Mouse (Mus musculus) hindbrain, embryonic 11.5 days (tissue): ENCODE data around the gene Mdfic. TPM values are rescaled to one million over a fixed set of nuclear protein-coding genes. Genes with fewer than 3 reads are reported as not detected.

ENCODE experiments used
- ATAC-seq: fragments of 200-750 bp; cut with Nextera tagmentation; 2 replicates; pipeline ENCODE4 v1.8.0; 2017; ENCODE audit warnings: mild to moderate bottlenecking, moderate TSS enrichment, moderate library complexity; ENCODE audit not compliant: low FRiP score
- DNase-seq: peaks from one replicate; pipeline ENCODE4 v3.0.0-alpha.2; 2015; ENCODE audit warnings: low spot score
- H3K27ac ChIP-seq: fragments of 300-500 bp; sonication (generic); 2 replicates; pipeline ENCODE4 v1.5.1; 2014; ENCODE audit warnings: mild to moderate bottlenecking, low read depth, low read length
- H3K27me3 ChIP-seq: fragments of 300-500 bp; sonication (generic); 2 replicates; pipeline ENCODE4 v1.6.1; 2014; ENCODE audit warnings: mild to moderate bottlenecking, low read length, moderate library complexity, mixed read lengths; ENCODE audit not compliant: control insufficient read depth, insufficient read depth
- H3K36me3 ChIP-seq: fragments of 300-500 bp; sonication (generic); 2 replicates; pipeline ENCODE4 v1.6.1; 2014; ENCODE audit warnings: mild to moderate bottlenecking, low read length, moderate library complexity, mixed read lengths; ENCODE audit not compliant: control insufficient read depth, insufficient read depth
- H3K4me1 ChIP-seq: fragments of 300-500 bp; sonication (generic); replicated peaks from 2 replicates; pipeline ENCODE4 v1.6.1; 2014; ENCODE audit warnings: low read length, mixed read lengths; ENCODE audit not compliant: control insufficient read depth, insufficient read depth
- H3K4me2 ChIP-seq: fragments of 300-500 bp; sonication (generic); replicated peaks from 2 replicates; pipeline ENCODE4 v1.6.1; 2014; ENCODE audit warnings: mild to moderate bottlenecking, low read depth, low read length
- H3K4me3 ChIP-seq: fragments of 300-500 bp; sonication (generic); 2 replicates; pipeline ENCODE4 v1.5.1; 2014; ENCODE audit warnings: low read depth, low read length
- H3K9ac ChIP-seq: fragments of 300-500 bp; sonication (generic); 2 replicates; pipeline ENCODE4 v1.6.1; 2014; ENCODE audit warnings: low read depth, low read length
- H3K9me3 ChIP-seq: fragments of 300-500 bp; sonication (generic); 2 replicates; pipeline ENCODE4 v1.6.1; 2016; ENCODE audit warnings: low read length; ENCODE audit not compliant: control insufficient read depth
- WGBS: fragments of 180-500 bp; shearing (Covaris S2); extraction: QIAGEN DNeasy Blood & Tissue Kit; methylation state at CpG from one replicate; pipeline ENCODE4 v1.1.7; 2014; 5-methylcytosine and 5-hydroxymethylcytosine counted together
- polyA plus RNA-seq: library from polyadenylated mRNA; unstranded; fragments of >200 nt; fragmentation: Nextera tagmentation; extraction: Ambion mirVana; gene quantifications from 2 replicates; pipeline ENCODE4 v1.2.1, GENCODE M21; 2014

The Mdfic gene
- polyA plus RNA-seq, 1 experiment from 2014 or later, result 4.8 TPM

GRCm38 (mm10) chr6:15760750-15761149 lies 40.3 kb downstream of the Mdfic start:
- Histone ChIP-seq H3K4me1 (no peaks in the 10 kb centered on the region), H3K27me3 (no peaks in the 10 kb centered on the region), H3K36me3 (no peaks in the 10 kb centered on the region), H3K27ac (no peak overlapping the region), H3K9ac (no peak overlapping the region), H3K4me2 (no peak overlapping the region), H3K9me3 (no peaks in the 10 kb centered on the region), H3K4me3 (no peak overlapping the region)
- no peak for ATAC-seq
- 52% methylated on average over 6 of the region's 6 CpGs for WGBS
- DNase-seq, result no peak

- no peak for ATAC-seq
- WGBS, result 83% methylated on average over 7 of the region's 7 CpGs
- DNase-seq, result no peak
- Histone ChIP-seq H3K36me3 (no peaks in the 10 kb centered on the region), H3K9ac (no peak overlapping the region), H3K4me3 (no peak overlapping the region), H3K27ac (no peak overlapping the region), H3K4me1 (no peaks in the 10 kb centered on the region), H3K27me3 (no peaks in the 10 kb centered on the region), H3K9me3 (no peaks in the 10 kb centered on the region), H3K4me2 (no peak overlapping the region)
Observed at GRCm38 (mm10) chr6:15764039-15764438, 43.6 kb downstream of the Mdfic start.

DNA sequence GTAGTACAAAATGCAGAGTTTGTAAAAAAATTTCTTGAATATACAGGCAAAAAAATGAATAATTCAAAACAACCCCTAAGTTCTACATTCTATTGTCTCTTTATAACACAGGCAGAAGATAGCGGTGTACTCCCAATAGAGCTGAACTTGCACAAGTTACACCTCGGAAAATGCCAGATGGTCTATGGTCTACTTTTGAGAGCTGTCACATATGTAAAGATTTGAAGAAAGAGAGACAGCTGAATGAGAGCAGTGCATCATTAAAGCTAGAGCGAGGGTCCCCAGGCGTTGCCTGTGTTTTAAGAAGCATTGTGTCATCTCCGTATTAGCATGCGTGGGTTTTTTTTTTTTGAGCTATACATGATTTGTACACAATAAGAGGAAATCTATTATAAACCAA lies 47.0 kb downstream of the Mdfic start:
- H3K27ac ChIP-seq, result no peak overlapping the region
- 67% methylated on average over 6 of the region's 6 CpGs for WGBS
- no peaks in the 10 kb centered on the region for H3K36me3 ChIP-seq
- no peaks in the 10 kb centered on the region for H3K27me3 ChIP-seq
- DNase-seq, result no peak
- ATAC-seq, result peak; percentile 45; the same call in 1 of the 2 replicates
- H3K9me3 ChIP-seq, result no peaks in the 10 kb centered on the region
- no peak overlapping the region for H3K4me2 ChIP-seq
- no peak overlapping the region for H3K4me3 ChIP-seq
- no peak overlapping the region for H3K9ac ChIP-seq
- no peaks in the 10 kb centered on the region for H3K4me1 ChIP-seq

GRCm38 (mm10) chr6:15770128-15770527 lies 49.7 kb downstream of the Mdfic start:
- H3K9me3 ChIP-seq, result no peaks in the 10 kb centered on the region
- H3K36me3 ChIP-seq, result no peaks in the 10 kb centered on the region
- H3K4me1 ChIP-seq, result no peaks in the 10 kb centered on the region
- no peaks in the 10 kb centered on the region for H3K27me3 ChIP-seq
- 83% methylated on average over 8 of the region's 8 CpGs for WGBS
- ATAC-seq (no peak), DNase-seq (no peak)
- H3K27ac ChIP-seq, result no peak overlapping the region
- H3K9ac ChIP-seq, result no peak overlapping the region
- no peak overlapping the region for H3K4me3 ChIP-seq
- no peak overlapping the region for H3K4me2 ChIP-seq

DNA sequence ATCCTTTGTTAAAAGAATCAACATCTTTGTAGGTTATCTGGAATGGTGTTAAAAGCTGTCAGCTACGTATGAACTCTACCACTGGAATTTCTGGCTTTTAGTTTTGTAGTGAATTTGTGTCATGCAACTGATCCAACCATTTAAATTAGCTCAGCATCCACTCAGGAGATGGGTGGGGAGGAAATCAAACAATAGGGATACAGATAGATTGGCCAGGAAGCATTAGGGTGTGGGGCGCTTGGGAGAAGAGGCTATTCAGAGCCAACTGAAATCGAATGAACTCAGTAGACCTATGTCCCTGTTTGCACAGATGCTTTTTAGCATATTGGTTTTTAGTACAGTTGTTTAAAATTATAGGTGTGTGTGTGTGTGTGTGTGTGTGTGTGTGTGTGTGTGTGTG lies 56.6 kb downstream of the Mdfic start:
- no peak for ATAC-seq
- no peaks in the 10 kb centered on the region for H3K9me3 ChIP-seq
- H3K4me3 ChIP-seq, result no peak overlapping the region
- no peaks in the 10 kb centered on the region for H3K27me3 ChIP-seq
- no peaks in the 10 kb centered on the region for H3K4me1 ChIP-seq
- no peak for DNase-seq
- 94% methylated on average over 3 of the region's 3 CpGs for WGBS
- H3K36me3 ChIP-seq, result no peaks in the 10 kb centered on the region
- no peak overlapping the region for H3K4me2 ChIP-seq
- H3K27ac ChIP-seq, result no peak overlapping the region
- H3K9ac ChIP-seq, result no peak overlapping the region

GRCm38 (mm10) chr6:15780127-15780526 lies 59.7 kb downstream of the Mdfic start:
- Histone ChIP-seq H3K9ac (no peak overlapping the region), H3K4me2 (no peak overlapping the region), H3K27me3 (no peaks in the 10 kb centered on the region), H3K9me3 (no peaks in the 10 kb centered on the region), H3K4me3 (no peak overlapping the region), H3K36me3 (no peaks in the 10 kb centered on the region), H3K4me1 (no peaks in the 10 kb centered on the region), H3K27ac (no peak overlapping the region)
- ATAC-seq, result no peak
- DNase-seq, result no peak

DNA sequence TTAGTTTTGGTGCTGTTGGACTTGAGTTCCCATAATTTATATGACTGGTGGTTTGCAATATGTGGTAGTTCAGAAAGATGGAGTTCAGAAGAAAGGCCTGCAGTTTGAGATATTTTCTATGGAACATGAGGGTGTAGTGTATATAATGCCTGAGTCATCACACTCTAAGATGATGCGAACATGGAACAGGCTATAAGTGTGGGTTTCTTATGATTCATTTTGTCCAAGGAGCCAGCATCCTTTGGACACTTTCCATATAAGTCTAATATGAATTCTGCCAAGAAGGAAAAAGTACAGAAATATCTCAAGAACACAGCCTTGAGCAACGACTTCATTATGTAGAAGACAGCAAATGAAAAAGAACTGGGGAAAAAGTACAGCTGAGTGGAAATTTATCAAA lies 60.2 kb downstream of the Mdfic start:
- no peak for ATAC-seq
- Histone ChIP-seq H3K27me3 (no peaks in the 10 kb centered on the region), H3K4me2 (no peak overlapping the region), H3K9ac (no peak overlapping the region), H3K27ac (no peak overlapping the region), H3K9me3 (no peaks in the 10 kb centered on the region), H3K36me3 (no peaks in the 10 kb centered on the region), H3K4me1 (no peaks in the 10 kb centered on the region), H3K4me3 (no peak overlapping the region)
- DNase-seq, result no peak
- 90% methylated on average over 2 of the region's 2 CpGs for WGBS

DNA sequence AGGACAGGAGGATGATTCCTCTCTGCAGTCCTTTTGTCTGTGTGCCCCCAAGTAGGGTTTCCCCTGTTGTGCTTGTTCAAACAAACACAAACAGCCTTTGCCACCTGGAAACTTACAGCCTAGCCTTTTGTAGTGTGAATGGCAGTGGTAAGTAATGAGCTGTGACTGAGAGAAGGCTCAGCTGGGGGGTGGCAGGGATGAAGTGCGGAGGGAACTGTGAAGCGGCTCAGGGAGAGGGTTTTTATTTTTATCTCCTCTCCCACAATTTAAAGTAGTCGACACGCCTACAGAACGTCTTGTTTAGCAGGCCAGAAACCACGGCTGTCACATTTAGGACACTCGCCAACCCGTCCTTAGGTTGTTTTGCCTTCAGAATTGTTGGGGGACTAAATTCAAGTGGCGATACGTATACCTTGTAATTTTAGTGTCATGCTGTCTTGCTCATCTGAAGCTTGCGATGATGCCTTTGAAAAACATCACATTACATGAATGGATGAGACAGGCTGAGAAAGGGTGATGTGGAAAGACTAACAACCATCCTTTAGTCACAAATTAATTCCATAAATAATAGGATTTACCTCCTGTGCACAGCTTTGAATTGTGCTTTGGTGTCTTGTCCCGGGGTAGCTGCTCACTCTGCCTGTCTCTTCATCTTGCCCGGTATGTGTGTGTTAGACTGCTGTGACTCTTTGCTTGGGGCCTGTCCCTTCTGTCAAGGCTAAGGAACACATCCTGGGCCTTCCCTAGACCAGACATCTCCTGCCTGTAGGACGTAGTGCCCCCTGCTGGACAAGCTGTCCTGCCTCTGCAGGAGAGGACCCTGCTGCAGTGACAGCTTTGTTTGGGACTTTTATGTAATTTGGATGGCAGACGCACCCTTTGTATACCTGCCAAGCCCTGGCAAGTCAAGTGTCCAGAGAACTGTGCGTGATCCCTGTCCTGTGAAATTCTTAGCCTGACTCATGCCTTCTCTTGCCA lies 69.4 kb downstream of the Mdfic start:
- no peak overlapping the region for H3K9ac ChIP-seq
- no peaks in the 10 kb centered on the region for H3K9me3 ChIP-seq
- no peaks in the 10 kb centered on the region for H3K36me3 ChIP-seq
- H3K27me3 ChIP-seq, result no peaks in the 10 kb centered on the region
- H3K27ac ChIP-seq, result no peak overlapping the region
- ATAC-seq (peak; percentile 86), DNase-seq (peak; percentile 75)
- H3K4me2 ChIP-seq, result no peak overlapping the region
- WGBS, result 22% methylated on average over 16 of the region's 16 CpGs
- no peak overlapping the region for H3K4me3 ChIP-seq
- no peaks in the 10 kb centered on the region for H3K4me1 ChIP-seq
